Mouse (Mus musculus) E14TG2a.4 (cell line): ENCODE results near the gene Apba2.

Experiments used
- CTCF ChIP-seq: conservative IDR thresholded peaks from 2 replicates; pipeline ENCODE4 v1.5.1; 2014; ENCODE audit warnings: low read length
- NANOG ChIP-seq: IDR thresholded peaks from 2 replicates; pipeline ENCODE4 v1.6.1; 2014; ENCODE audit warnings: borderline replicate concordance, low read length, mixed read lengths
- POU5F1 ChIP-seq: IDR thresholded peaks from 2 replicates; pipeline ENCODE4 v1.6.1; 2014; ENCODE audit warnings: low read length, borderline replicate concordance

DNA sequence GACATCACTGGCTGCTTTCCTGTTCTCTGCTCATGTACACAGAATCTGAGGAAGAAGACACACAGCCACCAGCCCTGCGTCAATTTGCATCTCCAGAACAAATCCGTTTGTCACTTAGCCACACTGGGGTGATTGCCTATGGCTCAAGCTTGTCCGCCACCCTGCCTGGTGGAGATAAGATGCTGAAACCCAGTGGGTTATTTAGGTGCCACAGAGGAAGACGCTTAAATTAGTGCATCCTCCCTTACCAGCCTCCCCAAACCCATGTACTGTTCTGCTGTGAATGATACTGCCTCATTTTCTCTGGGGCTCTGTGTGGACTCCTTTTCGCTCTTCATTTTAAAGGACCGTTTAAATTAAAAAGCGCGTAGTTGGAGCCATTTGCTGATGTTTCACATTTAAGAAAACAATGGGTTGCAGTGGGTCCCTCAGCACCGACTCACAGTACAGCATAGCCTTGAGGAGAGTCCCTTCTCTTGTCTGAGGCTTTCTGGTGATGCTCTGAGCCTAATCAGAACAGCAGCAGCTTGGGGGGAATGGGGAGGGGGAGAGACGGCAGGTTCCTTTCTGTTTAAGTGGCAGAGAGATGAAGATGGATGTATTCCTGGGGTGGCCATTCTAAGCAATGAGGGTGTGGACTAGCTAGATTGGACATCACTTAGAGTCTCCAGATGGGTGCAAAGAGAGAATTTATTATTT is 38.1 kb downstream of the Apba2 start:
- no peak for TF ChIP-seq CTCF
- TF ChIP-seq NANOG = no peak
- TF ChIP-seq POU5F1 = no peak
